Mouse (Mus musculus): ENCODE results near the gene Cadm3. TPM values are rescaled to one million over a fixed set of nuclear protein-coding genes. Genes with fewer than 3 reads are reported as not detected.
A peak's percentile ranks its signal among the peaks of the same experiment; 100 is the strongest.

Gene Cadm3
- polyA plus RNA-seq, 1 experiment from 2014 or later: 0.41 TPM

DNA sequence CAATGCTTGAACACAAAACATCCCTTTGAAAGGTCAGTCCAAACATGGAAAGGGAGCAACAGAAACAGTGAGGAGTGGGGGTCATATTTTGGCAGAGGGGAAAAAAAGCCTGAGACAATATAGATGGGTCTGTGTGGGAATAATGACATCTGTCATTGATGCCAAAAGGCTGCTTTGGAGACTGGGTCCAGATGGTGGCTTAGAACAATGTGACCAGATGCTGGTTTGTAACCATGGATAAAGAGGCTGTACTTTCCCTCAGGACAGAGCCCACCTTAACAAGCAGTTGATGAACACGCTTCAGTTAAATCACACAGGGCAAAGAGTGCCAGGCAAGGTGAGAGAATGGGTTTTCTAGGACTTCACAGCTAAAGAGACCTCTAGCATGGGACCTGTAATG is 25.1 kb downstream of the Cadm3 start:
- no peaks in the 10 kb centered on the region for H3K27me3 ChIP-seq (ENCODE audit: insufficient read depth, low read length)
- no peak for ATAC-seq (replicated peaks; ENCODE audit: low FRiP score, low read depth)
- no peak overlapping the region for H3K27ac ChIP-seq
- no peak overlapping the region for H3K9ac ChIP-seq (ENCODE audit: low read depth, low read length)
- no peaks in the 10 kb centered on the region for H3K36me3 ChIP-seq (ENCODE audit: insufficient read depth, low read length)
- DNase-seq (ENCODE audit: low spot score): no peak
- H3K4me2 ChIP-seq (ENCODE audit: low read length): no peak overlapping the region
- WGBS: 89% methylated on average over 1 of the region's 1 CpGs
- no peaks in the 10 kb centered on the region for H3K4me1 ChIP-seq (replicated peaks; ENCODE audit: insufficient read depth, low read length)
- TF ChIP-seq CTCF (IDR thresholded peaks at IDR 0.05; ENCODE audit: low read depth): no peak
- H3K9me3 ChIP-seq (replicated peaks; ENCODE audit: low read length): no peaks in the 10 kb centered on the region
- no peak overlapping the region for H3K4me3 ChIP-seq (replicated peaks; ENCODE audit: low read depth, low read length)

DNA sequence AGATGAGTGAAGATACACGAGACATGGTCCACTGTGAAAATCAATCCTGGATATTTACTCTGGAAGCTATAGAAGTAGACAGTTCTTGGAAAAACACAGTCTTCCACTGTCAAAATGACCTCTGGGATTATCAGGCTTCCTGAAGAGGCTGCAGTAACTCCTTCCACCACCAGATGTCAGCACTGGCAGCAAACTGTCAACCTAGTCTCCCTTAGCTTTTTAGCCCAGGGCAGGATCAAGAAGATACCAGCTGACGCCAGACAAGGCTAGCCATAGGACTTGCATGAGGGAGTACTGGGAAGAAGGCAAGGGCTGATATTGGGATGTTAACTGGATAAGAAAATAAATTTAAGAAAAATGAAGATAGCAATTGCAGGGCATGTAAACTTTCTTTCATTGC is 28.0 kb downstream of the Cadm3 start:
- H3K27me3 ChIP-seq (ENCODE audit: insufficient read depth, low read length): no peaks in the 10 kb centered on the region
- no peak overlapping the region for H3K4me3 ChIP-seq (replicated peaks; ENCODE audit: low read depth, low read length)
- no peak overlapping the region for H3K9ac ChIP-seq (ENCODE audit: low read depth, low read length)
- no peaks in the 10 kb centered on the region for H3K9me3 ChIP-seq (replicated peaks; ENCODE audit: low read length)
- 2% methylated on average over 2 of the region's 2 CpGs for WGBS
- no peak overlapping the region for H3K4me2 ChIP-seq (ENCODE audit: low read length)
- H3K27ac ChIP-seq: no peak overlapping the region
- H3K36me3 ChIP-seq (ENCODE audit: insufficient read depth, low read length): no peaks in the 10 kb centered on the region
- TF ChIP-seq CTCF (IDR thresholded peaks at IDR 0.05; ENCODE audit: low read depth): peak; percentile 90
- H3K4me1 ChIP-seq (replicated peaks; ENCODE audit: insufficient read depth, low read length): no peaks in the 10 kb centered on the region
- ATAC-seq (replicated peaks; ENCODE audit: low FRiP score, low read depth) (no peak), DNase-seq (ENCODE audit: low spot score) (peak; percentile 67)

DNA sequence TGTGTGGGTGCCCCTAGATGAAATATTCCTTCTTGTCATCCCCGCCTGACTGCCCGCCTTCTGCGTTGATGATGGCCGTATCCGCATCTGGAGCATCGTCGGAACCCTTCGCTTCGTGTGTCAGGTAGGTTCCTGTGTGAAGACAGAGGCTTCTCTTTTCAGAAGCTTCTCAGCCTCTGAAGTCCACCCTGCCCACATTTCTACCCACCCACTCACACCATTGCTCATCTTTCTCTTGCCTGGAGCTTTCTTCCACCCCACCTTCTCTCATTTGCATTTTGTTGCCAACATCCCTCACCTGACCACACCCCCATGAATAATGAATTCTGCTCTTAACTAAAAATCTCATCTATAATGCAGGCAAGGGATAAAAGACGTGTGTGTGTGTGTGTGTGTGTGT is 30.5 kb downstream of the Cadm3 start:
- H3K4me1 ChIP-seq (replicated peaks; ENCODE audit: insufficient read depth, low read length): no peaks in the 10 kb centered on the region
- H3K27me3 ChIP-seq (ENCODE audit: insufficient read depth, low read length): no peaks in the 10 kb centered on the region
- H3K9ac ChIP-seq (ENCODE audit: low read depth, low read length): no peak overlapping the region
- ATAC-seq (replicated peaks; ENCODE audit: low FRiP score, low read depth) (no peak), DNase-seq (ENCODE audit: low spot score) (no peak)
- no peak overlapping the region for H3K4me2 ChIP-seq (ENCODE audit: low read length)
- H3K4me3 ChIP-seq (replicated peaks; ENCODE audit: low read depth, low read length): no peak overlapping the region
- H3K9me3 ChIP-seq (replicated peaks; ENCODE audit: low read length): no peaks in the 10 kb centered on the region
- H3K36me3 ChIP-seq (ENCODE audit: insufficient read depth, low read length): no peaks in the 10 kb centered on the region
- no peak for TF ChIP-seq CTCF (IDR thresholded peaks at IDR 0.05; ENCODE audit: low read depth)
- 92% methylated on average over 10 of the region's 10 CpGs for WGBS
- no peak overlapping the region for H3K27ac ChIP-seq

DNA sequence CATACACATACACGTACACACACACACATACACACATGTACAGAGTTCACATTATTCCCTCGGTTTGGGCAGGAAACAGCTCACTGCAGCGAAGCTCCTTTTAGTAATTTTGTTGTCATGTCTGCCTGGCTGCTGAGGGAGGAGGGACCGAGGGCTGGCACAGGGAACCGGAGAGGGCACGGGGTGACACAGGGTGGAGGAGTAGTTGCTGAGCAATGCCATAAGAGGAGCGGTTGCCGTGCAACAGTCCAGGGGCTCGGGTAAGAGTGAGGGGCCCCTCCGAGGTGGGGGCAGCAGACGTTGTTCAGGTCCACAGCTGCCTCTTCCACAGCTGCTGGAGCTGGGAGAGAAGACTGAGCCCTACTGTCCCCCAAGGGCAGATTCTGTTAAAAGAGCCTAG is 31.6 kb downstream of the Cadm3 start:
- no peak for TF ChIP-seq CTCF (IDR thresholded peaks at IDR 0.05; ENCODE audit: low read depth)
- H3K4me1 ChIP-seq (replicated peaks; ENCODE audit: insufficient read depth, low read length): no peaks in the 10 kb centered on the region
- H3K27ac ChIP-seq: no peak overlapping the region
- H3K4me3 ChIP-seq (replicated peaks; ENCODE audit: low read depth, low read length): no peak overlapping the region
- no peaks in the 10 kb centered on the region for H3K27me3 ChIP-seq (ENCODE audit: insufficient read depth, low read length)
- no peak for ATAC-seq (replicated peaks; ENCODE audit: low FRiP score, low read depth)
- 41% methylated on average over 11 of the region's 11 CpGs for WGBS
- no peak overlapping the region for H3K4me2 ChIP-seq (ENCODE audit: low read length)
- H3K9me3 ChIP-seq (replicated peaks; ENCODE audit: low read length): no peaks in the 10 kb centered on the region
- H3K9ac ChIP-seq (ENCODE audit: low read depth, low read length): no peak overlapping the region
- no peaks in the 10 kb centered on the region for H3K36me3 ChIP-seq (ENCODE audit: insufficient read depth, low read length)
- no peak for DNase-seq (ENCODE audit: low spot score)

DNA sequence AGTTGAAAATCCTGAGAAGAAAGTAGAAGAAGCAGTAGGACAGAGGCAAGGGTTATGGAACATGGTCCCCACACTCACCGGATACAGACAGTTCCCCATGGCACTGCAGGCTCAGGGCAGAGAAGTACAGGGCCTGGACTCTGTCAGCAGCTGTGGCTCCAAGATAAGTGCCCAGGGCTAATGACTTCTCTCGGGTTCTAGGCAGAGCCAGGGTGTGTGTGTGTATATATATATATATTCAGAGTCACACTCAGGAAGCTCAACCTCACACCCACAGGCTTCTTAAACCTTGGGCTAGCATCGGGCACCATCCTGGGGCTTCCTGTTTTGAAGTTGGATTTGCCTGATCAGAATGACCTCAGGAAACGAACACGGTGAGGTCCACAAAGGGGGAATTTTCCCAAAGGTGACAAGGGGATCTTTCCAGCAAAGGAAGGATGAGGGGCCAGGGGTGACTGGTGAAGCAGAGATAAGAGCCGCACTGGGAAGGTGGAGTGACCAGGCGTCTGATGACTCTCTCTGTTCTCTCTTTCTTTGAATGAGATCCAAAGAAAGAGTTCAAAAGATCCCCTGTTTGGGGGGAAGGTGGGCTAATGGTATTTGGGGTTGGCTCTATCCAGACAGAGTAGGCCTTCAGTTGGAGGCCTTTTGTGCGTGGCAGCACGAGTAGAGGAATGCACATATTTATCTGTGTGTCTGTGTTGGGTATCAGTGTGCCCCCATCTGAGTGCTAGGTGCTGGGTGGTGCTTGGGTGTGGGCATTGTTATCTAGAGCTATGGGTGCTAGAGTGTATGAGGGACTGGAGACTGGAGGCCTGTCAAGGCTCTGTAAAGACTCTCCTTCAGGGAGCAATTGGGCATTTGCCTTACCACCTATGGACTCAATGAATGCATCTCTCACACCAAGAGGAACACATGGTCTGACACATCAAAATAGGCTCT is 33.9 kb downstream of the Cadm3 start, which contains the start of gene Ackr1:
Gene Ackr1, minus strand, starts transcription at position 439 of the 942 bp plus-strand sequence.
- no peak for TF ChIP-seq CTCF (IDR thresholded peaks at IDR 0.05; ENCODE audit: low read depth)
- ATAC-seq (replicated peaks; ENCODE audit: low FRiP score, low read depth): no peak
- Histone ChIP-seq H3K36me3 (ENCODE audit: insufficient read depth, low read length) (no peaks in the 10 kb centered on the region), H3K27me3 (ENCODE audit: insufficient read depth, low read length) (no peaks in the 10 kb centered on the region), H3K4me3 (replicated peaks; ENCODE audit: low read depth, low read length) (no peak within 1 kb of the TSS), H3K4me2 (ENCODE audit: low read length) (no peak within 1 kb of the TSS), H3K9me3 (replicated peaks; ENCODE audit: low read length) (no peaks in the 10 kb centered on the region), H3K4me1 (replicated peaks; ENCODE audit: insufficient read depth, low read length) (no peaks in the 10 kb centered on the region), H3K27ac (no peak within 1 kb of the TSS), H3K9ac (ENCODE audit: low read depth, low read length) (no peak within 1 kb of the TSS)
- 54% methylated on average over 9 of the region's 9 CpGs for WGBS
- no peak for DNase-seq (ENCODE audit: low spot score)

DNA sequence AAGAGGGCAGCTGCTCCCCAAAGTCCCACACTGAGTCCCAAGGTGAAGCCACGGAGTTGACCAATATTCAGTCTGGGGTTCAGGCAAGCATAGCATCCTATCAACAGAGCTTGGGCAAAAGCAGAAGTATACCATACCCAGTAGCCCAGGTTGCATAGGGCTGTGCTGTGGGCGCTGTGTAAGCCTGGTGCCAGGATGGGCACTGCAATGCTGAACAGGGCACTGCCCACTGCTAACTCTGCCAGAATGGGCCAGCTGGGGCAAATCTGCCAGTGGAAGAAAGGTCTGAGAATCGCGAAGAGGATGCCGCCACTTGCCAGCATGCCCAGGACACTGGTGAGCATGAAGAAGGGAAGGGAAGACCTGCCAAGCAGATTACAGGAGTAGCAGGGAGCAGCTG is 35.1 kb downstream of the Cadm3 start:
- 91% methylated on average over 5 of the region's 5 CpGs for WGBS
- Histone ChIP-seq H3K4me1 (replicated peaks; ENCODE audit: insufficient read depth, low read length) (no peaks in the 10 kb centered on the region), H3K9ac (ENCODE audit: low read depth, low read length) (no peak overlapping the region), H3K27ac (no peak overlapping the region), H3K4me3 (replicated peaks; ENCODE audit: low read depth, low read length) (no peak overlapping the region), H3K27me3 (ENCODE audit: insufficient read depth, low read length) (no peaks in the 10 kb centered on the region), H3K9me3 (replicated peaks; ENCODE audit: low read length) (no peaks in the 10 kb centered on the region), H3K36me3 (ENCODE audit: insufficient read depth, low read length) (no peaks in the 10 kb centered on the region), H3K4me2 (ENCODE audit: low read length) (no peak overlapping the region)
- no peak for TF ChIP-seq CTCF (IDR thresholded peaks at IDR 0.05; ENCODE audit: low read depth)
- ATAC-seq (replicated peaks; ENCODE audit: low FRiP score, low read depth) (no peak), DNase-seq (ENCODE audit: low spot score) (no peak)
